ENCODE assay signal across 8 mouse cellular contexts in the genomic region with DNA sequence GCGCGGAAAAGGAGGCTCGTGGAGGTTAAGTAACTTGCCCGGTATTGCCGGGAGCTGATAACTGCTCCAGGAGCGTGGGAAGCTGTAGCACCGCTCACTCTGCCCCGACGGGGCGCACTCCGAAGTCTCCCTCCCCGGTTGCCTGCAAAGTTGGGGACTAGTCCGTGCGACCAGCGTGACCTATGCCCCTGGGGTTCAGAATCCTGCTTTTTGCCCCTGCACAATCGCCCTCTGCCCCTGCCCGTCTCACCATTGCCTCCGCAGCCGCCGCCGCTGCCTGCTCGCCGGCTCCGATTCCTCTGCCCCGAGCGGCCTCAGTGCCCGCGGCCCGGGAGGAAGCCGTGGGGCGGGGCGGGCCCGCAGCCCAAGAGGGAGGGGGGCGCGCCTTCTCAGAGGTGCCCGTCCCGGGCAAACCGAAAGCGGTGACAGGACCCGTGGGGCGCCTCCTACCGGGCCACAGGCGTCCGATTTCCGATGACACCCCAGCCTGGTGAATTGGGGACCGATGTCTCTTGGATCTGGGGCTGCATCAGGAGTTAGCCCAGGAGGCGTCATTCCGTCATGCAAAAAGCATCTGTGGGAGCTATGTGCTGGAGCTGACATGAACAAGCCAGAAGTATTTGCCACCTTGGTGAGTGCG. TPM values are rescaled to one million over a fixed set of nuclear protein-coding genes. Genes with fewer than 3 reads are reported as not detected.
DNase-seq lines count a peak whose midpoint lies in the region; ATAC-seq lines count a peak whose summit lies in the region.

A gene (minus strand): TSS at position 338 of the 640 bp plus-strand sequence.

- WGBS in embryonic facial prominence, embryonic 12.5 days = 2% methylated on average over 49 of the region's 49 CpGs
- 1% methylated on average over 49 of the region's 49 CpGs for WGBS in lung, embryonic 15.5 days

- no peaks in the 10 kb centered on the region for H3K4me1 ChIP-seq in embryonic facial prominence, embryonic 12.5 days
- 0 out of 2 replicates have a peak, but pooled peaks cover 6% of the 10 kb centered on the region for H3K4me1 ChIP-seq in lung, embryonic 15.5 days

- H3K36me3 ChIP-seq in embryonic facial prominence, embryonic 12.5 days = peaks cover 6% of the 10 kb centered on the region
- H3K36me3 ChIP-seq in lung, embryonic 15.5 days = peaks cover 6% of the 10 kb centered on the region

- peak within 1 kb of the TSS; percentile 61 for H3K9ac ChIP-seq in embryonic facial prominence, embryonic 12.5 days
- H3K9ac ChIP-seq in lung, embryonic 15.5 days = peak within 1 kb of the TSS; percentile 72

- peak within 1 kb of the TSS; percentile 12; the same call in 1 of the 2 replicates for H3K27ac ChIP-seq in embryonic facial prominence, embryonic 12.5 days
- H3K27ac ChIP-seq in lung, embryonic 15.5 days = peak within 1 kb of the TSS; percentile 84

- peak within 1 kb of the TSS; percentile 74 for H3K4me2 ChIP-seq in embryonic facial prominence, embryonic 12.5 days (replicated peaks)
- peak within 1 kb of the TSS; percentile 83 for H3K4me2 ChIP-seq in lung, embryonic 15.5 days

- H3K9me3 ChIP-seq in embryonic facial prominence, embryonic 12.5 days = no peaks in the 10 kb centered on the region
- no peaks in the 10 kb centered on the region for H3K9me3 ChIP-seq in lung, embryonic 15.5 days

- H3K27me3 ChIP-seq in embryonic facial prominence, embryonic 12.5 days = peaks cover 13% of the 10 kb centered on the region
- no peaks in the 10 kb centered on the region for H3K27me3 ChIP-seq in lung, embryonic 15.5 days

- H3K4me3 ChIP-seq in embryonic facial prominence, embryonic 12.5 days = peak within 1 kb of the TSS; percentile 54
- H3K4me3 ChIP-seq in lung, embryonic 15.5 days = peak within 1 kb of the TSS; percentile 62

- peak; percentile 78 for ATAC-seq in embryonic facial prominence, embryonic 12.5 days (ENCODE audit: insufficient number of reproducible peaks, insufficient read depth, low FRiP score, low TSS enrichment)
- ATAC-seq in lung, embryonic 15.5 days (ENCODE audit: borderline replicate concordance, extremely low read depth, low FRiP score, low TSS enrichment) = peak; percentile 87
- peak; percentile 91 for ATAC-seq in neutrophil, adult 5-6 weeks (ENCODE audit: extremely low read depth, insufficient number of reproducible peaks, low FRiP score, poor library complexity, severe bottlenecking)

- DNase-seq in B cell, adult 2 months = peak; percentile 92 to 93
- peak; percentile 55 for DNase-seq in ZHBTc4 (ENCODE audit: low read depth, low spot score)
- peak; percentile 88 to 89 for DNase-seq in heart, adult 9 months (ENCODE audit: low spot score in 2 of 2)
- DNase-seq in kidney, adult 8-10 months = peak; percentile 82 to 85
- peak; percentile 94 for DNase-seq in thymus, postnatal 25 days

RNA-seq across cellular contexts. Expression of the gene that starts here (rescaled TPM):
- polyA plus RNA-seq in embryonic facial prominence, embryonic 12.5 days (2016; fragmentation: Nextera tagmentation; extraction: Ambion mirVana) = 14.5 and 19.9 TPM in 2 replicates
- 34.5 and 37.5 TPM in 2 replicates for polyA plus RNA-seq in lung, embryonic 15.5 days (2015; fragmentation: Nextera tagmentation; extraction: Ambion mirVana)
- 15.8 and 16.2 TPM in 2 replicates for total RNA-seq in neutrophil, adult 5-6 weeks (2017)

Comparison
In these comparisons a context has a peak if more than half of its experiments do, and no peak if none do; other contexts are left out.
1. Peak in every context shown above with its lines: DNase-seq, ATAC-seq, H3K4me3 ChIP-seq and H3K27ac ChIP-seq.